Mouse (Mus musculus) cerebellum, adult 18-20 months (tissue): ENCODE data around the gene Nek1.
"Not testable (repeated sequence)": the region's sequence is repeated elsewhere in the genome, so short reads cannot be mapped to it uniquely, and the experiment has no call there.

ENCODE experiments used
- DNase-seq, 2 experiments: peaks; one replicate each; pipeline ENCODE4 v3.0.0; 2021

Gene Nek1

DNA sequence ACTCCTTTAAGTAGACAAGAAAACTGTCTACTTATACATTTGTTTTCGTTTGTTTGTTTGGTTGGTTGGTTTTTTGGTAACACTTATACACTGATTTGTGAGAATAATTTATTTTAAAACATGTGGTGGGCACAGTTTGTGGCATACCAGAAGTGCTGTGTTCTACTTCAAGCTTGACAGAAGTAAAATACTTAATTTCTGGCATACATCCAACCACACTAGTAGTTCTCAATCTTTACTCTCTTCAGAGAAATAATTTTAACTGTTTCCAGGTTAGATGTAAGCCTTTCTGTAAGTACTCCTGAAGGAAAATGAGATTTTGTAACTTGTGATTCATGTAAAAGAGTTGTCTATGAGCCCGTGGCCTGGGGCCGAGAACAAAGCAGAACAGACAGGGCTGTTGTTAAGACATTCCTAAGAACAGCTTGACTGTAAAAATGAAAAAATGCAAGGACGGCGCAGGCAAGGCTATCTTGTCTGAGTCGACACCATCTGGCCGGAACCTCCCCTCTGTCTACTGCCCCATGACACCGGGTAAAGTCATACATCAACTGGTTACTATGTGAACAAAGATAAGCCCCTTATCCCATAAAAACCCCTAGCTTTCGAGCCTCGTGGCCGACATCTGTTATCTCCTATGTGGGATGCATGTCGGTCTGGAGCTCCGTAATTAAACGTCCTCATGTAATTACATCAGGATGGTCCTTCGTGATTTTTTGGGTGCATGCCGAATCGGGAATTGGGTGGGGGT, 8.6 kb upstream of the Nek1 start:
- DNase-seq: not testable (repeated sequence)

DNA sequence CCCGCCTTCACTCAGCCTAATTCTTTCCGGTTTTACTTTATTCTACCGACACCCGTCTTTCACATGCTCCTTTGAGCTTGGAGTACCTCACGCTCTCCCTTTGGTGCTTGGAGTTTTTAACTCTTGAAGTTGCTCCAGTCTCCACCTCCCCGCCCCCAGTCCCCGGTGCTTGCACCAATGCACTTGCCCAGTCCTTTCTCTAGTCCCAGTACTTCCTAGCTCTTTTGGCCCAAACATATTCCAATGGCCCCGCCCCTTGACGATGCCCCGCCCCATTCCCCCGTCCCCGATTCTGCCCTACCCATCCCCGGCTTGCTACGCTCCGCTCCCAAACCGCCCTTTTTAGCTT, 460 bp upstream of the Nek1 start:
- peak in 1 of 2 experiments; percentile 73 for DNase-seq

DNA sequence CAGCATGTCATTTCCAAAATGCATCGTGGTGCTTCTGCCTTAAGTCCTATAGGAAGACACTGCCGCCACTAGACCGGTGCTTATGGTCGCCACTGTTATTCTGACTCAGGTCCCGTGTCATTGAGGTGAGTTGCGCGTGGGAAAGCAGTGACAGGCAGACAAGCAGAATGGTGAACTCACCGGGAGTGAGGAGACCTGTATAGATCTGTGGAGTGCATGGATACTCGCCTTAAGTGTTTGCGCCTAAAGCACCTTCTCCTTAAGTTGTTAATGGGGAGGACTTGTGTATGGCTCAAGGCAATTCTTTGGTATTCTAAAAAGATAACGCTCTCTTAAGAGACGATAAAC, 618 bp downstream of the Nek1 start:
- no peak for DNase-seq

DNA sequence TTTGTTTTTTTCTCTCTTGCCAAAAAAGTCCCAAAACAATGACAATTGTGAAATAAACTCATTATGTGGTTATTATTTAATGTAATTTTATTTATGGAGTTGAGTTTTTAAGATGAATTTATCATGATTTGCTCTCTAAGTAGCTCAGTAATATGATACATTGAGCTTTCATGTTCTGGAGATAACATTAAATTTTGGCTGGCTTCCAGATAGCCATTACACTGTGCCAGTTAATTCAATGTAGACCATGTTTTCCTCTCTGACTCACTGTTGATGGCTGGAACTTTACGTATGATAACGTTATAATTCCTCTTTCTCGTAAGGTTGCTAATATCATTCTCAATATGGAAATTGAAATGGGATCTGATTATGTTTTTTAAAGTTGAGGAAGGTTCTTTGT, 3.5 kb downstream of the Nek1 start:
- no peak for DNase-seq

- peak; percentile 41 to 42 for DNase-seq
Observed at GRCm38 (mm10) chr8:61041951-61042350, 49.0 kb downstream of the Nek1 start.

DNA sequence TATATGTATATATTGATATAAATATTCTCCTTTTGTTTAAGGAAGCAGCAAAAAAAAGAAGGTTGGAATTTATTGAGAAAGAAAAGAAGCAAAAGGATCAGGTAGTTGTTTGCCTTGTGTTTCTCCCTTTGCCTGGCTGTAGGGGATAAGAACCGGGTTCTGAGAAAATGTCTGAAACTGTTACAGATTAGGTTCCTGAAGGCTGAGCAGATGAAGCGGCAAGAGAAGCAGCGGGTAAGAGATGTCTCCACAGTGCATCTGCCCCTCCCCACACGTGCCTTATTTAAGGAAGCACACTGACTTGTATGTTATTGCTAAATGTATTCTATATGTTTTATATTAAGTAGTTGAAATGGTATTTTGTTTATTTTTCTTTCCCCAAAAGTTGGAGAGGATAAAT, 50.9 kb downstream of the Nek1 start:
- no peak for DNase-seq

DNA sequence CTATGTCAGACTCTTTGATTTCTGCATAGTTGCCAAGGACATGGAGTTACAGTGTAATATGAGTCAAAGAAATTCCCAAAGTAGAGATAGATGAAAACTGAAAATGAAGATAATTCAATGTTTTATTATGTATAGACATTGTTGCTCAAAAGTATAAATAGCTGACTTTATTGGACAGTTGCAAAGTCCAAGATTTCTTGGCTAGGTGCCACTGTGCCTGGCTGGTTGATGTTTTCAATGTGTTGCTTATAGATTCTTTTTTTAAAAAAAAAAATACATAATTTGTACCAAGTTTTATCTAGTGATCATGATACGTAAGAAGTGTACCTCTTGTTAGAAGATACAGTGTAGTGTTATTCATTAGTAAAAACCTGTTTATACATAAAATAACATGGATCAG, 53.8 kb downstream of the Nek1 start:
- no peak for DNase-seq

DNA sequence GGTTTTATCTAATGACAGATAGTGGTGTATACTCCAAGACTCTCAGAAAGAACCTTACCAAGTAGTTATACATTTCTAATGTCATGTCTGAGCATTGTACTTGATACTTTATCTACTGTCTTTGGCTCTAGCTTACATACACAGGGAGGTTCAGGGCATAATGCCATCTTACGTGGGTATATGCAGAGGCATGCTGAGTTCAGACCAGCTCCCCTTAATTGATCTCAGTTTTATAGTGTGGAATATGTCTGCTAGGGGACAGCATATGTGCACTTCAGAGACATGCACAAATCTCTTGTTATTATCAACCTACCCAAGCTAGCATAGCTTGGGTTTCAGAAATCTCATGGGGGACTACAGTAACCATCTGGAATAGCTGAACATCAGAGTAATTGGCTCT, 60.0 kb downstream of the Nek1 start:
- DNase-seq: no peak

DNA sequence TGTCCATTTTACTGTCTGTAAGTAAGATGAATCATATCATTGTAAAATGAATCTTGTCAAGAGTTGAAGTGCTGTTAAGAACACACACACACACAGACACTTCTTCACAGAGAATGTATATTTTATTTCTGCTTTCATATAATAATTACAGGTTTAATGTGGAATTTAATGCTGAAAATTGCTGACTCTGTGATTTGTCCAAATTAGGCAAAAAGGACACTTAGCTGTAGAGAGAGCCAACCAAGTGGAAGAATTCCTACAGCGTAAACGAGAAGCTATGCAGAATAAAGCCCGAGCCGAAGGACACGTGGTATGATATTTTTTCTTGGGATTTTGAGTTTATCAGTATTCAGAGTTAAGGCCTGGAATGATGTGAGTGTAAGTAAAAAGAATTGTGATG, 61.3 kb downstream of the Nek1 start:
- no peak for DNase-seq

GRCm38 (mm10) chr8:61056997-61057396, 64.0 kb downstream of the Nek1 start:
- DNase-seq: no peak

DNA sequence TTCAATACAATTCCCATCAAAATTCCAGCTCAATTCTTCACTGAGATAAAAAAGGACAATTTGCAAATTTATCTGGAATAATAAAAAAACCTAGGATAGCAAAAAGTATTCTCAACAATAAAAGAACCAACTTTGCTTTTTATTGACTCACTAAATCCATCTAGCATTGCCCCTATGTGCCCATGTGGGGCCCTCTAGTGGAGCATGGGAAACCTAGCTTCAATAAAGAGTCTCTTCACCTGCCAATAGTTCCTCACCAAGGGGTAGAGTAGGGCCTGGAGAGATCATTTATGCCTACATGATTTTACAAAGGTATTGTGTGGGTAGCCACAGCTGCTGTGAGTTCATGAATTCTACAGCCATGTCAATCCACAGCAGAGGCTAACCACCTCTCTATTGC, 66.1 kb downstream of the Nek1 start:
- DNase-seq: no peak

DNA sequence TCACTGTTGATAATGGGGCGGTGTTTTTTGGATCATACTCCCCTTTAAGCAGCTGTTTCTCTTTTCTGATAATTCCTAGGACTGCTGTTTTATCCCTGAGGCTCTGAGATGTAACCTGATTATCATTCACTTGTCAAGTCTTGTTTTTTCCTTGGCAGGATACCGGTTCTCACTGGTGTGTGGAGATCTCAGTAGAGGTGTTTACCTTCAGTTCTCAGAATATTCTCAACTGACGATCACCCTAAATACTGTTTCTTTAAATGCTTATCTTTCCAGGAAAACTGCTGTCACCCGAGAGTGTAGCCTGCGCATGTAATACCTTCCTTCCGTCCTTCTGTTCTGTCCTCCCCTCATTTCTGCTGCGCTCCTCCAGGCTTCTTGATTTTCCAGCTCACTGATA, 67.4 kb downstream of the Nek1 start:
- no peak for DNase-seq

DNA sequence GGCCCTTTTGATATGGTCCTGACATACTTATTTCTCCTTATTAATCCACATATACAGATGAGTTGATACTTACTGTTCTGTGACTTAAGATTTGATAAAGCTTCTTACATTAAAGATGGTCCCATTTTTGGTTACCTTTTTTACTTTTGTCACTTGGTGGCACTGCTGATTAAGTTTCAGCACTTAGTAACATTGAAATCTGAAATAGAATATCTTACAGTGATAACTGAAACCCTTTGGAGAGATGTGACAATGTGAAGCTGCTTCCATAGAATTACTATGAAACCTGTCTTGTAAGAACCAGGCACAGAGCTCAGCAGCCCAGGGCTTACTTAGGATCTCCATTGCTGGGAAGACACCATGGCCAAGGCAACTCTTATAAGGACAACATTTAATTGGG, 82.1 kb downstream of the Nek1 start:
- no peak for DNase-seq

GRCm38 (mm10) chr8:61110496-61110895, 117.5 kb downstream of the Nek1 start:
- no peak for DNase-seq

- no peak for DNase-seq
Observed at GRCm38 (mm10) chr8:61111940-61112339, 118.9 kb downstream of the Nek1 start.

DNA sequence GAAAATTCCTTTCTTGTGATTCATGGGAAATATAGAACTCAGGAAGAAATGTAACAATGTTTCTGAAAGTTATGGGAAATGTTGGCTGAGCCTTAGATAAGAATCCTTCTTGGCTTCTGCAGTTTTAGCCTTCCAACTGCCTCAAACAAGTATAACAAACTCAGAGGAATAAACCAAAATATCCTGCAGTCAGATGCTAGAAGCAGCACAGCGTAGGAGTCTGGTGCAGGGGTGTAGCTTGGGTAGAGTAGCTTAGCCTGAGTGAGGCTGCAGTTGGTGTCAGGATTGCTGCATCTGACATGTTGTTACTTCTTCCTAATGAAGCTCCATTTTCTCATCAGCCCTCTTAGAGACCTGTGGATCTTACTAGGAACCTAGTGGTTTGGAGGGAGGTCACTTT, 128.6 kb downstream of the Nek1 start:
- DNase-seq: no peak

- no peak for DNase-seq
Observed at GRCm38 (mm10) chr8:61127299-61127861, 134.4 kb downstream of the Nek1 start.

DNA sequence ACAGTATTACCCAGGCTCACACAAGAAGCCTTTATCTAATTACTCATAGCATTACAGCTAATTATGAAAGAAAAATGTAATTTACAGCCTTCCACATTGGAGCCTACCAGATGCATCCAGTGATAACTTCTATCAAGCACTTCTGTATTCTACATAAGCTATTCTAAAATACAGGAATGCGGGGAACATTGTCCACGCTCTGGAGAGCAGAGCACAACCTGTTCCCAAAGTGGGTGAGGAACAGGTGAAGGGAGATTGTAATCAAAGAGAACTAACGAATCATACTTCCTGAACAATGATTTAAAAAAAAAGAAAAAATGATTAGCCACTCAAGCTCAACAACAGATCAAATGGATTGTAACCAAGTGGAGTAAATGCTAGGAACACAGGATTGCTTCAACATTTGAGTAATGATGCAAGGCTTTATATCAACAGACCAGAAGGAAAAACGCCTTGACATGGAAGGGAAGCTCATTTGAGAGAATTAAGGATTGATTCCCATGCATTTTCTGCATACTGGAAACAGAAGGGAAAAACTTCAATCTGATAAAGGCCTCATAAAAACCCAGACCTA, 139.7 kb downstream of the Nek1 start:
- DNase-seq: no peak

- peak; percentile 29 to 42 for DNase-seq
Observed at GRCm38 (mm10) chr8:61141869-61142268, 148.9 kb downstream of the Nek1 start.

DNA sequence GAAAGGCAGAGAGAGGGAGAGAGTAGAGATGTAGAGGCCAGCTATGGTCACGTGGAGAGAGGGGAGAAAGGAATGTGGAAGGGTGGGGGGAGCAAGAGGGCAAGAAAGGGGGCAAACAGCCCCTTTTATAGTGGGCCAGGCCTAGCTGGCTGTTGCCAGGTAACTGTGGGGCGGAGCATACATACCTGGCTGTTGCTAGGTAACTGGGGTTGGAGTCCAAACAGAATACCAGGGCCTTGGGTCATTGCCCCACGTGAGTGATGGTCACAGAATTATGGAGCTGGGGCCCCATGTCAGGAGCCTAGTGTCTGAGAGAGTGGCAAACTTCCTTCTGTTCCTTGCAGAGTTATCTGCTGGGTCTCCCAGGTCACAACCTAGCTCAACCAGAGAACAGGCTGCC, 149.3 kb downstream of the Nek1 start:
- no peak for DNase-seq

DNA sequence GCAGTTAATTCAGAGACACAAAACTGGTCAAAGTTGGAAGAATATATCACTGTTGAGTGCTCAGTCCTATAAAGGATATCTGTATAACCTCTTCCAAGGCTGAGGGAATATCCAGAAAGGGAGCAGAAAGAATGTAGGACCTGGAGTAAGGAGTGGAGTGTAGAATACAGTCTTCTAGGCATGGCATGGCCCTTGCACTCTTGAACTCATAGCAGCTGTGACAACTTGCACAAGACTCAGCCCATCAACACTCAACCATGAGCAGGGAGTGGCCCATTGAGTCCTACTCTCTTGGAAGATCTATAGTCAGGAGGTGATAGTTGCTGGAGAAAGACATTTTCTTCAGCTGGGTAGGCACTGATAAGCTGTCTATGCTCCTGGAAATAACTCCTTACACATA, 149.8 kb downstream of the Nek1 start:
- DNase-seq: no peak

DNA sequence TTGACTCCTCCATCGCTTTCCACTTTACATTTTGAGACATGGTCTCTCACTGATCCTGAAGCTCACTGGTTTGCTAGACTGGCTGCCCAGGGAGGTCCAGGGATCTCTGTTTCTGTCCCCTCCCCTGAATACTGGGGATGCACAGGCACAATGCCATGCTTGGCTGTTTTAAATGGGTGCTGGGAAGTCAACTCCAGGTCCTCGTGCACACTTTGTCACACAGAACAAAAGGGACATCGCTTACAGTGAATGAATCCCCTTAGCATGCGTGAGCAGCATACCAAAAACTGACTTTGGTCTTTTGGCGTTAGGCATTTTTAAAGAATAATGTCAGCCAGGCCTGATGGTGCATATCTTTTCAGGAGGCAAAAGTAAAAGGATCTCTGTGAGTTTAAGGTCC, 155.7 kb downstream of the Nek1 start:
- DNase-seq: no peak

- DNase-seq: no peak
Observed at GRCm38 (mm10) chr8:61150596-61150995, 157.6 kb downstream of the Nek1 start.

DNA sequence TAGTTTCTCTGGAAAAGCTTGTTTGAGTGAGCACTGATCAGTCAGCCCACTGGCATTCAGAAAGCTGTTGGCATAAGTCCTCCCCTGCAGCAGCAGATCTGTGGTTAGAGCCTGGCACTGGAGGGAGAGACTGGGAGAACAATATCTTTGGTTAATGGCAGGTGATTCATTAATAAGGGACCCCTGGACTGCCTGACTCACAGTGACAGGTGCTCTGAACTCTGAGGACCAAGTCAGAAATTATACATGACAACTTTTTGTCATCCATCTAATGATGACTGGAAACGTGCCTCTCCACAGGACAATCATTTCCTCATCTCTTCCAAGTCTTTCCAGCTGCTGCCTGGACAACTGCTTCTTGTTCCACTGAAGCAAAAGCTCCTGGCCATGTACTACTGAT, 163.4 kb downstream of the Nek1 start:
- no peak for DNase-seq

DNA sequence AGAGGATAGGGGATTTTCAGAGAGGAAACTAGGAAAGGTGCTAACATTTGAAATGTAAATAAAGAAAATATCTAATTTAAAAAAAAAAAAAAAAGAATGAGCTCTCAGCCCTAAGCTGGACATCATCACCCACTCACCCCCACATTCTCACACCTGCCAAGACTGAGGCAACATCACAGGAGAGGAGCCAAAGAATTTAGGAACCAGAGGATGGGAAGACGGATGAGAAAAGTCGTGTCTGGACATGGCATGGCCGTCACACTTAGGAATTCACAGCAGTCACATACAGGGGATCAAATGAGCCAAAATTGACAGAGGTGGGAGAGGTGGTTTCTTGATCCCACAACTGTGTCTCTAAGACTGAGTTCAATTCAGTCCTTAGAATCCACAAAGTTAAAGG, 165.5 kb downstream of the Nek1 start:
- DNase-seq: no peak
